Mouse (Mus musculus): ENCODE measurements around the gene Zfp952. TPM values are rescaled to one million over a fixed set of nuclear protein-coding genes. Genes with fewer than 3 reads are reported as not detected.
"Not testable (repeated sequence)": the region's sequence is repeated elsewhere in the genome, so short reads cannot be mapped to it uniquely, and the experiment has no call there.

The Zfp952 gene
- total RNA-seq (2015) = 5.2 and 7.2 TPM in 2 replicates
- total RNA-seq (2017) = 6.4 and 8.2 TPM in 2 replicates

- peak; percentile 98 for ATAC-seq (ENCODE audit: poor library complexity, severe bottlenecking)
Observed at GRCm38 (mm10) chr17:32992699-32993474, at the start of gene Zfp952. Gene Zfp952, plus strand, starts transcription at chr17:32993129.

GRCm38 (mm10) chr17:32943661-32944060, 49.3 kb upstream of the Zfp952 start:
- no peak for ATAC-seq (ENCODE audit: poor library complexity, severe bottlenecking)

GRCm38 (mm10) chr17:32944402-32945035, 48.4 kb upstream of the Zfp952 start:
- ATAC-seq (ENCODE audit: poor library complexity, severe bottlenecking) = no peak

GRCm38 (mm10) chr17:32946716-32947115, 46.2 kb upstream of the Zfp952 start:
- no peak; the same call in 1 of the 2 replicates for ATAC-seq (ENCODE audit: poor library complexity, severe bottlenecking)

GRCm38 (mm10) chr17:32947215-32947914, 45.6 kb upstream of the Zfp952 start, which contains the start of gene Cyp4f13:
Gene Cyp4f13, minus strand, starts transcription at chr17:32947402.
- peak; percentile 91 for ATAC-seq (ENCODE audit: poor library complexity, severe bottlenecking)

- no peak for ATAC-seq (ENCODE audit: poor library complexity, severe bottlenecking)
Observed at GRCm38 (mm10) chr17:32950136-32950535, 42.8 kb upstream of the Zfp952 start.

- no peak for ATAC-seq (ENCODE audit: poor library complexity, severe bottlenecking)
Observed at GRCm38 (mm10) chr17:32951006-32951405, 41.9 kb upstream of the Zfp952 start.

GRCm38 (mm10) chr17:32951441-32951840, 41.5 kb upstream of the Zfp952 start:
- peak; percentile 57 for ATAC-seq (ENCODE audit: poor library complexity, severe bottlenecking)

- ATAC-seq (ENCODE audit: poor library complexity, severe bottlenecking) = peak; percentile 19
Observed at GRCm38 (mm10) chr17:32965253-32965622, 27.7 kb upstream of the Zfp952 start.

GRCm38 (mm10) chr17:32965623-32966290, 27.2 kb upstream of the Zfp952 start, which contains the start of gene Zfp472:
Gene Zfp472, plus strand, starts transcription at chr17:32965814.
- peak; percentile 98 for ATAC-seq (ENCODE audit: poor library complexity, severe bottlenecking)

- no peak for ATAC-seq (ENCODE audit: poor library complexity, severe bottlenecking)
Observed at GRCm38 (mm10) chr17:32981361-32981760, 11.6 kb upstream of the Zfp952 start.

GRCm38 (mm10) chr17:32986301-32986700, 6.6 kb upstream of the Zfp952 start:
- no peak for ATAC-seq (ENCODE audit: poor library complexity, severe bottlenecking)

GRCm38 (mm10) chr17:32991965-32992698, 797 bp upstream of the Zfp952 start:
- ATAC-seq (ENCODE audit: poor library complexity, severe bottlenecking) = no peak

GRCm38 (mm10) chr17:32998492-32998891, 5.6 kb downstream of the Zfp952 start:
- no peak for ATAC-seq (ENCODE audit: poor library complexity, severe bottlenecking)

GRCm38 (mm10) chr17:33008337-33008736, 15.4 kb downstream of the Zfp952 start:
- no peak for ATAC-seq (ENCODE audit: poor library complexity, severe bottlenecking)

GRCm38 (mm10) chr17:33020434-33020833, 27.5 kb downstream of the Zfp952 start:
- ATAC-seq (ENCODE audit: poor library complexity, severe bottlenecking) = not testable (repeated sequence)

GRCm38 (mm10) chr17:33032376-33032775, 39.4 kb downstream of the Zfp952 start:
- ATAC-seq (ENCODE audit: poor library complexity, severe bottlenecking) = no peak

GRCm38 (mm10) chr17:33032900-33033891, 40.3 kb downstream of the Zfp952 start, which contains the start of gene Zfp763:
Gene Zfp763, minus strand, starts transcription at chr17:33033402.
- peak; percentile 96 for ATAC-seq (ENCODE audit: poor library complexity, severe bottlenecking)

Measured in megakaryocyte, adult 5-6 weeks (primary cell).